9 mouse cellular contexts compared by ENCODE assay signal in genomic region chr10:25415188-25415717, GRCm38 (mm10). TPM values are rescaled to one million over a fixed set of nuclear protein-coding genes. Genes with fewer than 3 reads are reported as not detected.
DNase-seq lines count a peak whose midpoint lies in the region; ATAC-seq and TF ChIP-seq lines count a peak whose summit lies in the region.
"Had no signal": no experiment of that assay in that cellular context is flagged by ENCODE, and none has a peak within 500 bp of the region (broad histone marks: within the 10 kb centered on the region; RNA-seq: fewer than 3 reads in every experiment).

No protein-coding gene starts in this region.

- no peaks in the 10 kb centered on the region for H3K27me3 ChIP-seq in liver, postnatal 0 days (ENCODE audit: insufficient read depth, low read length)
- no peaks in the 10 kb centered on the region for H3K27me3 ChIP-seq in hindbrain, embryonic 11.5 days (ENCODE audit: control insufficient read depth, insufficient read depth, low read length)
- no peaks in the 10 kb centered on the region for H3K27me3 ChIP-seq in forebrain, embryonic 13.5 days

- no peak overlapping the region for H3K4me2 ChIP-seq in liver, postnatal 0 days (ENCODE audit: low read depth, low read length)
- H3K4me2 ChIP-seq in hindbrain, embryonic 11.5 days (replicated peaks; ENCODE audit: low read depth, low read length): no peak overlapping the region
- no peak overlapping the region for H3K4me2 ChIP-seq in forebrain, embryonic 13.5 days

- no peaks in the 10 kb centered on the region for H3K36me3 ChIP-seq in liver, postnatal 0 days (replicated peaks; ENCODE audit: insufficient read depth, low read length)
- H3K36me3 ChIP-seq in hindbrain, embryonic 11.5 days (ENCODE audit: control insufficient read depth, insufficient read depth, low read length): no peaks in the 10 kb centered on the region
- H3K36me3 ChIP-seq in forebrain, embryonic 13.5 days (ENCODE audit: poor library complexity, severe bottlenecking): no peaks in the 10 kb centered on the region

- WGBS in bone marrow, adult 2 months: 63% methylated on average over 7 of the region's 7 CpGs
- WGBS in liver, postnatal 0 days (ENCODE audit: insufficient replicate concordance): 52% methylated on average over 7 of the region's 7 CpGs
- WGBS in hindbrain, embryonic 11.5 days: 87% methylated on average over 7 of the region's 7 CpGs
- 86% methylated on average over 7 of the region's 7 CpGs for WGBS in forebrain, embryonic 13.5 days

- TF ChIP-seq POLR2A in bone marrow, adult 2 months (IDR thresholded peaks at IDR 0.05; ENCODE audit: borderline replicate concordance, control insufficient read depth, low read depth, low read length): no peak

- H3K4me3 ChIP-seq in layer of hippocampus, adult 2 months: no peak overlapping the region
- H3K4me3 ChIP-seq in bone marrow, adult 2 months (replicated peaks; ENCODE audit: control insufficient read depth, low read depth, low read length): no peak overlapping the region
- H3K4me3 ChIP-seq in liver, postnatal 0 days (ENCODE audit: low read depth, low read length): no peak overlapping the region
- no peak overlapping the region for H3K4me3 ChIP-seq in hindbrain, embryonic 11.5 days (ENCODE audit: low read depth, low read length)
- H3K4me3 ChIP-seq in forebrain, embryonic 13.5 days: no peak overlapping the region

- peak; percentile 25; the same call in 1 of the 2 replicates for TF ChIP-seq EP300 in liver, postnatal 0 days (IDR thresholded peaks at IDR 0.05; ENCODE audit: low read depth)

- peak; percentile 61 for TF ChIP-seq CTCF in layer of hippocampus, adult 2 months (conservative IDR thresholded peaks at IDR 0.05)
- TF ChIP-seq CTCF in bone marrow, adult 2 months (IDR thresholded peaks at IDR 0.05; ENCODE audit: control insufficient read depth, insufficient read depth, low read length): peak; percentile 52
- TF ChIP-seq CTCF in liver, postnatal 0 days (IDR thresholded peaks at IDR 0.05; ENCODE audit: low read depth): peak; percentile 80

- H3K9me3 ChIP-seq in liver, postnatal 0 days (ENCODE audit: low read length): no peaks in the 10 kb centered on the region
- H3K9me3 ChIP-seq in hindbrain, embryonic 11.5 days (ENCODE audit: control insufficient read depth, low read length): no peaks in the 10 kb centered on the region
- no peaks in the 10 kb centered on the region for H3K9me3 ChIP-seq in forebrain, embryonic 13.5 days (replicated peaks)

- peak; percentile 70; the same call in 1 of the 2 replicates for ATAC-seq in liver, postnatal 0 days
- ATAC-seq in hindbrain, embryonic 11.5 days (ENCODE audit: low FRiP score): no peak
- ATAC-seq in forebrain, embryonic 13.5 days: no peak
- ATAC-seq: inflammation-experienced regulatory T-cells, adult 6 months had no signal

- H3K4me1 ChIP-seq in bone marrow, adult 2 months (ENCODE audit: control insufficient read depth, insufficient read depth, low read length): peaks cover 1% of the 10 kb centered on the region; the same call in 1 of the 2 replicates
- H3K4me1 ChIP-seq in liver, postnatal 0 days (ENCODE audit: insufficient read depth): peaks cover 7% of the 10 kb centered on the region; the same call in 1 of the 2 replicates
- H3K4me1 ChIP-seq in hindbrain, embryonic 11.5 days (replicated peaks; ENCODE audit: control insufficient read depth, insufficient read depth, low read length): no peaks in the 10 kb centered on the region
- H3K4me1 ChIP-seq in forebrain, embryonic 13.5 days: no peaks in the 10 kb centered on the region

- no peak overlapping the region for H3K9ac ChIP-seq in liver, postnatal 0 days (replicated peaks)
- no peak overlapping the region for H3K9ac ChIP-seq in hindbrain, embryonic 11.5 days (ENCODE audit: low read depth, low read length)
- H3K9ac ChIP-seq in forebrain, embryonic 13.5 days: no peak overlapping the region

- H3K27ac ChIP-seq in layer of hippocampus, adult 2 months: no peak overlapping the region
- no peak overlapping the region for H3K27ac ChIP-seq in bone marrow, adult 2 months (ENCODE audit: control insufficient read depth, insufficient read depth, low read depth, low read length, poor library complexity)
- H3K27ac ChIP-seq in liver, postnatal 0 days (ENCODE audit: low read depth): no peak overlapping the region
- no peak overlapping the region for H3K27ac ChIP-seq in hindbrain, embryonic 11.5 days (ENCODE audit: low read depth, low read length)
- H3K27ac ChIP-seq in forebrain, embryonic 13.5 days: no peak overlapping the region
- H3K27ac ChIP-seq: macrophage had no signal

- DNase-seq in layer of hippocampus, adult 2 months (ENCODE audit: low spot score in 2 of 2): no peak
- no peak for DNase-seq in layer of hippocampus, adult 11-12 months (ENCODE audit: low spot score)
- DNase-seq in liver, postnatal 0 days: peak; percentile 69
- DNase-seq in thymus, postnatal 25 days: peak; percentile 72
- no peak for DNase-seq in hindbrain, embryonic 11.5 days (ENCODE audit: low spot score)

RNA-seq across cellular contexts. Expression of gene Epb41l2, which starts 55.7 kb away (rescaled TPM):
- total RNA-seq in layer of hippocampus, adult 2 months (2021): 10 to 100 TPM; 76.4 to 84.6 TPM
- polyA plus RNA-seq in bone marrow, adult 2 months (2011; ENCODE audit: insufficient read depth, insufficient read length, low replicate concordance, missing spikeins): 13.0 and 34.9 TPM in 2 replicates
- polyA plus RNA-seq in liver, postnatal 0 days (2015; fragmentation: Nextera tagmentation; extraction: Ambion mirVana): 6.3 and 7.8 TPM in 2 replicates
- 42.4 and 47.1 TPM in 2 replicates for polyA plus RNA-seq in hindbrain, embryonic 11.5 days (2014; fragmentation: Nextera tagmentation; extraction: Ambion mirVana)
- 22.7 and 24.1 TPM in 2 replicates for polyA plus RNA-seq in forebrain, embryonic 13.5 days (2015; fragmentation: Nextera tagmentation; extraction: Ambion mirVana)

Comparison
In these comparisons a context has a peak if more than half of its experiments do, and no peak if none do; other contexts are left out.
1. DNase-seq: peak in liver, postnatal 0 days (single experiment) and thymus, postnatal 25 days (single experiment); none in layer of hippocampus, adult 2 months (0 of 2), layer of hippocampus, adult 11-12 months (single experiment) and hindbrain, embryonic 11.5 days (single experiment).
2. Peak in every context shown above with its lines, with median percentiles within 50 percentile points of each other: CTCF ChIP-seq.